Mouse (Mus musculus) adrenal gland (tissue): ENCODE results near the gene Nxf7.
"Not testable (repeated sequence)": the region's sequence is repeated elsewhere in the genome, so short reads cannot be mapped to it uniquely, and the experiment has no call there.

Source experiments
- intact Hi-C: fragments of 180-260 bp; cut with DNase I; formaldehyde crosslinking; loops from one replicate; pipeline ENCODE4 v1.15.1; 2025
- long read RNA-seq, 2 experiments: library from polyadenylated mRNA; unstranded; transcript quantifications; one replicate each; pipeline ENCODE4 v2.0.0; 2020; ENCODE audit warnings: borderline replicate concordance in 1 of 2; ENCODE audit not compliant: insufficient replicate concordance in 1 of 2

Gene Nxf7
- long read RNA-seq, experiment 1, result 0 reads
- long read RNA-seq, experiment 2, result 0 reads

- intact Hi-C loops, result no loop called here
Observed at GRCm38 (mm10) chrX:135598677-135599076, at the start of gene Nxf7. TSS of gene Nxf7 (minus strand) at chrX:135598777.

- intact Hi-C loops, result no loop called here
Observed at GRCm38 (mm10) chrX:135627605-135628004, 29.0 kb upstream of the Nxf7 start, which contains the start of gene Prame. TSS of gene Prame (minus strand) at chrX:135627705.

DNA sequence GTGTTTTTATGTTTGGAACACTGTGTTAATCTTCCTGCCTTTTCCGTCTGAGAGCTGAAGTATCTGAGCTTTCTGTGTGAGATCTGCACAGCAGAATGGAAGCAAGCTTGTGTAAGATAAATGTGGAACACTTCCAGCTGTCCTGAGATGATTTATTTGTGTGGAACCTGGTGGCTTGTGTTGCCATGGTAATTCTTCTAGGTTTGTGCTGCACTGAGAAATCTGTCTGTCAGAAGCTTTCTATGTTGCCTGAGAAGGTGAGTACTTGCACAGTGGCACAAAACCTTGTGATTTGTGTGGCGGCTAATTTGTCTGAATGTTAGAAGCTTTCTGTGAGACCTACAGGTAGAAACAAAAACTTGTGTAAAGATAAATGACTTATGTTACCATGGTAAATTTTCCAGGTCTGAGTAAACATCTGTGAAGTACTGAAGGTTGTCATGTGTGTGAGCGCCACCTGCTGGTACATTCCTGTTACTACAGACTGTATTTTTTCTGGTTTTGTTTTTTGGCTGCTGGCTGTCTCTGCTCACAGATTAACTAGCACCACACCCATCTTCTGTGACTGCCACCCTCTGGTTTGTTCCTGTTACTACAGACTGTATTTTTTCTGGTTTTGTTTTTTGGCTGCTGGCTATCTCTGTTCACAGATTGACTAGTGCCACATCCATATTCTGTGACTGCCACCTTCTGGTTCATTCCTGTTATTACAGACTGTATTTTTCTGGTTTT is 2.9 kb upstream of the Nxf7 start:
- intact Hi-C loops, result loop anchor here (5.0 kb wide), 1 partner anchor 34 kb away; no protein-coding TSS in a partner anchor

GRCm38 (mm10) chrX:135598096-135598495 is 481 bp downstream of the Nxf7 start:
- intact Hi-C loops, result no loop called here

GRCm38 (mm10) chrX:135576412-135576811 is 22.2 kb downstream of the Nxf7 start:
- intact Hi-C loops, result no loop called here

DNA sequence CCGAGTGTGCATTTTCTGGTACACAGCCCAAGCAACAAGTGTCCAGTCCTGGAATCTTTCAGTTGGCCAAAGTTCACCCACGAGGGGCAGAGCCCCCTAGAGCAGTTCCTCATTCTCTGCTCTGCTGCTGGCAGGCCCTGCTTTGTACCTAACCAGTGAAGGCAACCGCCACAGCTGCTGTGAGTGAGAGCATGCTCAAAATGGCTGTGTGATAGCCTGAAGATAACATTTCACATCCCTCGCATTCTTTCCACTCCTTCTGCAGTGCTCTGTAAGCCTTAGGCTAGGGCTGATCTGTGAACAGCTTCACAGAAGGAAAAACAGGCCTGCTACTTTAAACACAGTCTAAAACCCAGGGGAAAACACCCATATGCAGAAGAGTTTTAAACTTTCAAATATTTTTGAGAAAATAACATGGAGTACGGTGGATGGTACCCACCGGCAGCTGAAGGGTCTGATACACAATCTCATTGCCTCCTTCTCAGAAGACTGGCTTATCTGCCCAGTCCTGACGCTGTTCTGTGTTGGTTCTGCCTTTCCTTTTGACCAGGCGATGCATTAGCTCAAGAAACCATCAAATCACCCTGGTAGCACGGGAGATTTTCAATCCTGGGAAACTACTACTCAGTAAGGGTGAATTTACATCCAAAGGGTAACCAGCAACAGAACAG is 23.5 kb downstream of the Nxf7 start:
- intact Hi-C loops, result not testable (repeated sequence)

DNA sequence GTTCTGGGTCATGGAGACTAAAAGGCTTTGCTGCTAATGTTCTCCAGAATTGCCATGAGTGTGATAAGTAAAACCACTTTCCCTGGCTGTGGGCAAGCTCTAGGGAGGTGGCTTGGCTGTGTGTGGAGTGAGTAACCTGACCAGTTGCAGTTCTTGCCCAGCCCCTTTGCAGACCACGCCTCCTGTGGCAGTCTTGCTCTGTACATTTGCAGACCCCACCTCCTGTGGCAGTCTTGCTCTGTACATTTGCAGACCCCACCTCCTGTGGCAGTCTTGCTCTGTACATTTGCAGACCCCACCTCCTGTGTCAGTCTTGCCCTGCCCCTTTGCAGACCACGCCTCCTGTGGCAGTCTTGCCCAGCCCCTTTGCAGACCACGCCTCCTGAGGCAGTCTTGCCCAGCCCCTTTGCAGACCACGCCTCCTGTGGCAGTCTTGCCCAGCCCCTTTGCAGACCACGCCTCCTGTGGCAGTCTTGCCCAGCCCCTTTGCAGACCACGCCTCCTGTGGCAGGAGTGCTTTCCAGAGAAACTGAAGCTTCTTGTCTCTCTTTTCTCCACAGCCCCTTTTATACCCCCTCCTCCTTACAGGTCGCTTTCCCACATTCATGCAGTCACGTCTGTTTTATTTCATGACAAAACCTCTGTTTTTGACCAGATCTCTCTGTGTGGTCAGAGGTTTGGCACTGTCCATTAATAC is 24.2 kb downstream of the Nxf7 start:
- intact Hi-C loops, result not testable (repeated sequence)

- intact Hi-C loops, result loop anchor here (5.0 kb wide), 1 partner anchor 33 kb away; no protein-coding TSS in a partner anchor
Observed at GRCm38 (mm10) chrX:135569467-135569866, 29.1 kb downstream of the Nxf7 start.

- intact Hi-C loops, result loop anchor here (5.0 kb wide), 1 partner anchor 37 kb away; no protein-coding TSS in a partner anchor
Observed at GRCm38 (mm10) chrX:135564934-135565333, 33.6 kb downstream of the Nxf7 start.

DNA sequence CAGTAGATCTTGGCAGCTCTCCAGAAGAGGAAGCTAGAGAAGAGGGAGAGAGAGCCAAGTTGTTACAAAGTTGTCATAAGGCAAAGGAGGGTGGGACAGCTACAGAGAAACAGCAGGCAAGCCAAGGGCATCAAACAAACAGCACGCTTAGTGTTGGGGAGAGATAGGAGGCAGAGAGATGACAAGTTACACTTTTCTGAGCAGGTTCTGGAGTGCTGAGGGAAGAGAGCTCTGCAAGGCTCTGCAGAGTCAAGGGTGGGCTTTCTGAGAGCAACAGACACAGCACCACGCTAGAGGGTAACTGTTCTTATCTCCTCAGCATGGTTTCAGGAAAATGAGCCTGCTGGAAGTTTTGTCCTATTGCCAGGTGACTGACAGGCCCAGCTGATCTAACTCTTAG is 35.7 kb downstream of the Nxf7 start:
- intact Hi-C loops, result no loop called here

DNA sequence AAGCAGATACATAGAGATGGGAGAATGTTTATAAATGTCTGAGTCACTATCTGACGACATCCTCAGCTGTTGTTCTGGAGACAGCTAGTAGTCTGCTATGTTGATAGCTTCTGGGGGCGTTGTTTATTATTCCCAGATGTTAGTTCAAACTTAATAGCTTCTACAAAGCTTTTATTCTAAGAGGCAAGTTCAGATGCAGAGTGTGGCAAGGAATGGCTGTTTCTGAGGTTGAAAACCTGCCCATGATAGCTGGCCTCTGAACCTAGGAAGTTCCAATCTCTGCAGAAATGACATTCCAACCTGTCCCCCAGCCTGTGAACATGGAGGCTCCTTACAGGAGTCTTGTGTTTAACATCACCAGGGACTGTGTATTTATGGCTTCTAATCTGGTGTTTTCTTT is 36.9 kb downstream of the Nxf7 start:
- intact Hi-C loops, result not testable (repeated sequence)

GRCm38 (mm10) chrX:135560933-135561332 is 37.6 kb downstream of the Nxf7 start:
- intact Hi-C loops, result not testable (repeated sequence)

DNA sequence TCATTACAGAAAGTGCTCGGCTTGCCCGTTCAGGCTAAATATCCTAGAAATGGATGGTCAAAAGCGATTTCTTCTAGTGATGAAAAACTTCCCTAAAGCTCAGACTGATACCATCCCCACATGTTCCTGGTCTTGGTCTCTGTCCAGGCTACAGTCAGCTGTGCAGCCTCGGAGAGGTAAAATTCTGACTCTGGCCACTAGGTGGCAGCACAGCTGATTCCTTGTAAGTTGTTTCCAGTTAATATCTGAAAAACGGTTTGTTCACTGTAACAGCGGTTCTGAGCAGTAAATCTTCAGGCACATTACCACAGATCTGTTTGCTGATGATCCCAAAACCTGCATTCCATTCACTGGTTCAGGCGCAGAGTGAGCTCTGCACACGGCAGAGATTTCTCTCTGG is 38.9 kb downstream of the Nxf7 start:
- intact Hi-C loops, result not testable (repeated sequence)
